Mouse (Mus musculus) layer of hippocampus, adult 18-20 months (tissue): ENCODE measurements around the gene Zfp523. TPM values are rescaled to one million over a fixed set of nuclear protein-coding genes. Genes with fewer than 3 reads are reported as not detected.
"Not testable (repeated sequence)": the region's sequence is repeated elsewhere in the genome, so short reads cannot be mapped to it uniquely, and the experiment has no call there.

Experiments used
- DNase-seq, 2 experiments: peaks; one replicate each; pipeline ENCODE4 v3.0.0; 2022; ENCODE audit warnings: low spot score in 2 of 2
- total RNA-seq, 2 experiments: library from RNA; stranded (reverse); gene quantifications; 2 replicates each; pipeline ENCODE4 v1.2.3; 2021

Gene Zfp523
- total RNA-seq, 2 experiments from 2014 or later = 107 to 109 TPM

- DNase-seq = no peak
These were observed 31.3 kb downstream of the Zfp523 start for GRCm38 (mm10) chr17:28208314-28208612.

GRCm38 (mm10) chr17:28209457-28210110 lies 32.7 kb downstream of the Zfp523 start:
- DNase-seq = no peak

- DNase-seq = no peak
These were observed 35.0 kb downstream of the Zfp523 start for GRCm38 (mm10) chr17:28211921-28212341.

DNA sequence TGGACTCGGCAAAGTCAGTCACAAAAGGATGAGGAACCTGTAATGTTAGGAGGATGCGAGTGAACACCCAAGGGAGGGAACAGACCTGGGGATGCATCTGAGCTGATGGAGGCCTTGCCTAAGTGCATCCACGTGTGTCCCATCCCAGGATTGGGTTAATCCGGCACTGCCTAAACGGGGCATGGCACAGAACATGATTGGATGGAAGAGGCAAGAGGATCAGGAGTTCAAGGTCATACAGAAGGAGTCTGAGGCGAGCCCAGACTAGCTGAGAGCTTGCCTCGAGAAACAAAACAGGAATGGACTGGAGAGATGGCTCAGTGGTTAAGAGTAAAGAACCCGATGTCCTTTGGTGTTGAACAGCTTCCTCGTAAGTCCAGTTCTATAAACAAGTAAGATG lies 35.5 kb downstream of the Zfp523 start:
- DNase-seq = no peak

DNA sequence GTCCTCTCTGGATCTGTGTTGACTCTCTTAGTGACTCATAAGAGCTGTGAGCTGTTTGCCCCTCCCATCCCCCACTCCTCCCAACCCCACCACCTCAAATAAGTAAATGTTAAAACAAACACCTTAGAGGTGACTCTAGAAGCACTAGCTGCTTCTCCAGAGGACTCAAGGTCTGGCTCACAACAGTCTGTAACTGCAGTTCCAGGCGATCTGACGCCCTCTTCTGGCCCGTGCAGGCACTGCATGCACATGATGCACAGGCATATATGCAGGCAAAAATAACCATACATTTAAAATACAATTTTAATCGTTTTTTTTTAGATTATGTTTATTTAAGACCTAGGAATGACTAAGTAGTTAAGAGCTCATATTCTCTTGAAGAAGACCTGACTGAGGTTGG lies 36.3 kb downstream of the Zfp523 start:
- DNase-seq = no peak

- DNase-seq = no peak
These were observed 39.9 kb downstream of the Zfp523 start for GRCm38 (mm10) chr17:28216791-28217190.

DNA sequence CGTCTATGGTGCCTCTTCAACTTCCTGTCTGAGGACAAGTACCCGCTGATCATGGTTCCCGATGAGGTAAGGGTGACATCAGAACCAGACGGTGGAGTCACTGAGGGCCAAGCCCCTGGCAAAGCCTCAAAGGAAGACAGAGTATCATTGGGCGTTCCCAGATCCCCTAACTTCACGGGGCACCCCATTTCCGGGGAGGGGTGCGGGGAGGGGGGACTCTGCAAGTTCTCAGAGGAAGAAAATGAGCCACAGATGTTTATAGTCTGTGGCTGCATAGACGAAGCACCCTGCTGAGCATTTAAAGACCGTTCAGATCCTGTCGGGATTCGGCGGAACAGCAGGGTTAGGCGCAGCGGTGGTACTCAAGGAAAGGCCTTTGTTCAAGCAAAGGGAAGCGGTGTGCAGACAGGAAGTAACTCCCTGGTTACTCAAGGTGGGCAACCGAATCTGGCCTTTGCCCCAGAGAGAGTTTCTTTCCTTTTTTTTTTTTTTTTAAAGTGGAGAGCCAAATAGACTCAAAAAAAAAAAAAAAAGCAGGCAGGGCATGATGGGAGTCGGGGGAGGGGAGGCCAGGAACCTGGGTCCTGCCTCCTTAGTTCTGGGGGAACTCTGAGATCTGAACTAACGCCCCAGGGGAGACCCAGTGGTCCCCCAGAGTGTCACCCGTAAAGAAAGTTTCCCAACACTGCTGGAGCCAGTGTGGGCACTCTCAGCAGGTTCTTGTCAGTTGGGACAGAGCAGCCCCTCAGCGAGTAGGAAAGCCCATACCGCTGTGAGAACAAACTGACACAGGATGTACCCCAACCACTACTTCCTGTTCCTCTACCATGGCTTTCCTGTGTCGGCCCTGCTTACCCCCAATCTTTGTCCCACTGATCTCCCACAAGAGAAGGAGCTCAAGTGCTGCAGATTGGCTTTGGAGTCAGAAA lies 41.1 kb downstream of the Zfp523 start:
- DNase-seq = no peak

DNA sequence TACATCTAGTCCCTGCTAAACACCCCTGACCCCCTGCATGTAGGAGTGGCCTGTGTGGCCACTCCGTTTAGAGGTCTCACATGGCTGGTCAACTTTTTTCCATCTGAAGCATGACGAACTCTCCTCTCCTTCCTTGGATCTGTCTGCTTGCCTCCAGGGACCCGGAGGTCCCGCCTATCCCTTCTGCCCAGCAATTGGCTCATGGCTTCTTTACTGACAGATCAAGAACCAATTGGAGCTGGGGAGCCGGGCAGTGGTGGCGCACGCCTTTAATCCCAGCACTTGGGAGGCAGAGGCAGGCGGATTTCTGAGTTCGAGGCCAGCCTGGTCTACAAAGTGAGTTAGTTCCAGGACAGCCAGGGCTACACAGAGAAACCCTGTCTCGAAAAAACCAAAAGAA lies 45.5 kb downstream of the Zfp523 start:
- DNase-seq = not testable (repeated sequence)

DNA sequence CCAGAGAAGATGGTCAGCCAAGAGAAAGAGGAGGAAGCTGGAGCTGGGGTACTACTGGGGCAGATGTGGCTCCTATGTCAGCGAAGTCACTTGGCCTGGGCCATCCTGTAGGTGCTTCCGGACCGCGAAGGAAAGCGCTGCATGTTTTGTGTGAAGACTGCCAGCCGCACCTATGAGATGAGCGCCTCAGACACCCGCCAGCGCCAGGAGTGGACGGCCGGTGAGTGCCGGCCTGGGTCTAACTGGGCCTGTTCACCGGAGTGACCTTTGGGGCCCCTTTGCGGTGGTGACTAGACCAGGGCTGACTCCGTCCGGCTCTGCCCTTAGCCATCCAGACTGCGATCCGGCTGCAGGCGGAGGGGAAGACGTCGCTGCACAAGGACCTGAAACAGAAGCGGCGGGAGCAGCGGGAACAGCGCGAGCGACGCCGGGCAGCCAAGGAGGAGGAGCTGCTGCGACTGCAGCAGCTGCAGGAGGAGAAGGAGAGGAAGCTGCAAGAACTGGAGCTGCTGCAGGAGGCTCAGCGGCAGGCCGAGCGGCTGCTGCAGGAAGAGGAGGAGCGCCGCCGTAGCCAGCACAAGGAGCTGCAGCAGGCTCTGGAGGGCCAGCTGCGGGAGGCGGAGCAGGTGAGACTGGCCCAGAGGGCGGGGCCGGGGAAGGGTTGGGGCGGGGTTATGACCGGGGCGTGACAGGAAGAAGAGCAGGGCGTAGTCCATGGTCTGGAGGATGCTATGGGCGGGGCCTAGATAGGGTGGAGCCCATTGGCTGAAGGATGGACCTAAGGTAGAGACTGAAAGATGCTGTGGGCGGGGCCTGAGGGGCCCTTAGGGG lies 46.8 kb downstream of the Zfp523 start:
- DNase-seq = peak; percentile 77 to 81

DNA sequence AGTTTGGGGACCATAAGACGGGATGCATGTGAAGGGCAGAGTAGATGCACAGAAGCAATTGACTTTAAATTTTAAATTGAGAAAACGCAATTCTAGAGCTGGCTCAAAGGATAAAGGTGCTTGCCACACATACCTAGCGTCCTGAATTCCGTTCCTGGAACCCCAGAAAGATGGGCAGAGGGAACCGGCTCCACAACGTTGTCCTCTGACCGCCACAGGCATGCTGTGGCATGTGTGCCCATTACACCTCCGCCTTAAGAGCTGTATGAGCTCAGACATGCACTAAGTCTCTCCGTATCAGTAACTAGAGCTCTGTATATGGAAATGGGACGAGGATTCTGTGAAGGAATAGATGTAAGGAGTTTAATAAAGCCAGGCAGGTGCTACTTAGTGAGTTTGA lies 47.7 kb downstream of the Zfp523 start:
- no peak for DNase-seq

DNA sequence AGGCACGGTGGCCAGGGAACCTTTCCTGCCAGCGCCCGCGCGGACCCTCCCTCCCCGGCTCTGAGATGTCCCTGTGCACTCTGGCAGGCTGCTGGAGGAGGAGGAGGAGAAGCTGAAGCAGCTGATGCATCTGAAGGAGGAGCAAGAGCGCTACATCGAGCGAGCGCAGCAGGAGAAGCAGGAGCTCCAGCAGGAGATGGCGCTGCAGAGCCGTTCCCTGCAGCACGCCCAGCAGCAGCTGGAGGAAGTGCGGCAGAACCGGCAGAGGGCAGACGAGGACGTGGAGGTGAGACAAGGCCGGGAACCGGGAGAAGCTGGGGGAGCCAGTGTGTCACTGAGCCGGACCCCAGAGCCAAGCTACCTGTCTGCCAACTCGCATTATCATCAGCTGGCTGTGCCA lies 49.1 kb downstream of the Zfp523 start:
- peak; percentile 90 to 94 for DNase-seq

DNA sequence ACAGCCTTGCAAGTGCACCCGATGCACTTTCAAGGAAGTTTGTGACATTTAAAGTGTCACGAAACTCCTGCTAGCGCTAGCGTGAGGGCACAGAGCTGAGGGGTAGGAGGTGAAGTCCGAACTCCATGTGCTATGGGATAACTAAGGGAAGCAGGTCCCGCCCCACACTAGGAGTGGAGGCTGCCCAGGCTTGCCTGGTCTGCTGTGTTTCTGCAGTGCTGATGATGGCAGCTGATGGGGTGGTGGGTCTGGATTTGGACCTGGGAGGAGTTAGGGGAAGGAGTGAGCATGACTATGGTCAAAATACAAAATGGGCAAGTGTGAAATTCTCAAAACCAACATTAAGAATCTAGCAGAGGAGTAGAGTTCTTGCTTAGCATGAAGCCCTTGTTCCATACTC lies 53.6 kb downstream of the Zfp523 start:
- no peak for DNase-seq

- DNase-seq = no peak
These were observed 54.3 kb downstream of the Zfp523 start for GRCm38 (mm10) chr17:28231026-28231736.

DNA sequence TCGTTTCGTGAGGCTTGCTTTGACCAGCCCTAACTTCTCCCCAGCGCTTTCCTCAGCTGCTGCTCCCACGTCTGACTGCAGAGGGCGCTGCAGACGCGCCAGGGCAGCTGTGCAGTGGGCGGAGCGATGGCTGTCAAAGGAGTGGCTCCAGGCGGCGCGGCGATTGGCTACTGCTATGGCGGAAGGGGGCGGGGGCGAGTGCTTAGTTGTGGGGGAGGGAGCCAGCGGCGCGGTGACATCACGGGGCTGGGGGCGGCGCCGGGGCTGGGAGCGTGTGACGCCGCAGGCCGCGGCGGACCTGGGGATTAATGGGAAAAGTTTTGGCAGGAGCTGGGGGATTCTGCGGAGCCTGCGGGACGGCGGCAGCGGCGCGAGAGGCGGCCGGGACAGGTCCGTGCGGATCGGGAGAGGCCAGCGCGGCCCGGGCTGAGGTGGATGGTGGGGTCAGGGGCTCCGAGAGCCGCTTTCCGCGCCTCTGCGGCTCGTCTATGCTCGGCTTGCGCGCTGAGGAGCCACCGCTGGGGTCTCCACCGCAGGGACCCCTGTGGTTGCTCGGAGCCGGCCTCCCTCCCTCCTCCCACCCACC lies 55.6 kb downstream of the Zfp523 start, which contains the start of gene Ppard:
Gene Ppard (plus strand): TSS at position 226 of the 586 bp plus-strand sequence.
- peak; percentile 94 to 98 for DNase-seq

- no peak for DNase-seq
These were observed 56.3 kb downstream of the Zfp523 start for GRCm38 (mm10) chr17:28233091-28233731.

- DNase-seq = no peak
These were observed 57.7 kb downstream of the Zfp523 start for GRCm38 (mm10) chr17:28234641-28235040.

DNA sequence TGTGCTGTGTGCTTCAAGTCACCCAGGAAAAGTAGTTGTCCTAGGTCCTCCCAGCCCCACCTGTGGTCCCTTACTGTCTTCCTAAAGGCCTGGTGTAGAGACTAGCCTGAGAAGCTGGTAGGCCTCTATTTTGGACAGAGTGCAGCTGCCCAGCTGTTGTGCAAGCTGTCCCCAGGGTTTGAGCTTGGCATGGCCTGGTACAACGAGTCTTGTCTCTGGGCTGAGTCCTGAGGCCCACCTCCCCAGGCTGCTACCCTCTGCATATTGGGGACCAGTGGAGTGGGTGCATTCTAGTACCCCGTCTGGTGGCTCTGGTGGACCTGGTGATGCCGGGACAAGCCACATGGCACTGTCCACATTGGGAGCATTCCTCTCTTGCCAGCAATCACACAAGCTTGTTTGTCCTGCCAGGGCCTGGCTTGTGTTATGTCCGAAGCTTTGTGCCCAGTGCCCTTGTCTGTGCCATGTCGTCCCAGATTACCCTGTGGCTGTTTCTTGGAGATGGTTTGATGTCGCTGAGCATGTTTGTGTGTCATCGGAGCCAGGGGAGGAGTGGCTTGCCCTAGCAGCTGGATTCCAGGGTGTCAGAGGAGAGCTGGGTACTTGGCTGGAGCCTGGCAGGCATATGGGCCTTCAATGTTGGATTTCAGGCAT lies 59.2 kb downstream of the Zfp523 start:
- DNase-seq = peak in 1 of 2 experiments; percentile 39

DNA sequence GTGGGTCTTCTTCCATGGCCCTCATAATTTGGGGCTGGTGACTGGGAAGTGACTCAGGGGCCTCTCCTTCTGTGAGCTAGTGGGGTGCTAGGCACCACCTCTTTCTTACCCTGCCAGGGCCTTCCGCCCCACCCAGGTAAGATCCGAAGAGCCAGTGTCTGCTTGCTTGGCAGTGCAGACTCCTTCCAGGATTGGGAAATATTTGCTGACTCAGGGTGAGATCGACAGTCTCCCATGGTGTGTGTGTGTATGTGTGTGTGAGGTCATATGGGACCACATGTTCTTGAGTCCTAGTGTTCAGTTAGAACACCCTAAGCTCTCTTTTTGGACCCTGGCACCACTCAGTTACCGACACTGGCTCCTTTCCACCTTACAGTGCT lies 59.7 kb downstream of the Zfp523 start:
- DNase-seq = no peak

- DNase-seq = no peak
These were observed 60.4 kb downstream of the Zfp523 start for GRCm38 (mm10) chr17:28237362-28237761.

GRCm38 (mm10) chr17:28237874-28238273 lies 60.9 kb downstream of the Zfp523 start:
- DNase-seq = no peak
